8 mouse cellular contexts compared by ENCODE assay signal in the genomic region with DNA sequence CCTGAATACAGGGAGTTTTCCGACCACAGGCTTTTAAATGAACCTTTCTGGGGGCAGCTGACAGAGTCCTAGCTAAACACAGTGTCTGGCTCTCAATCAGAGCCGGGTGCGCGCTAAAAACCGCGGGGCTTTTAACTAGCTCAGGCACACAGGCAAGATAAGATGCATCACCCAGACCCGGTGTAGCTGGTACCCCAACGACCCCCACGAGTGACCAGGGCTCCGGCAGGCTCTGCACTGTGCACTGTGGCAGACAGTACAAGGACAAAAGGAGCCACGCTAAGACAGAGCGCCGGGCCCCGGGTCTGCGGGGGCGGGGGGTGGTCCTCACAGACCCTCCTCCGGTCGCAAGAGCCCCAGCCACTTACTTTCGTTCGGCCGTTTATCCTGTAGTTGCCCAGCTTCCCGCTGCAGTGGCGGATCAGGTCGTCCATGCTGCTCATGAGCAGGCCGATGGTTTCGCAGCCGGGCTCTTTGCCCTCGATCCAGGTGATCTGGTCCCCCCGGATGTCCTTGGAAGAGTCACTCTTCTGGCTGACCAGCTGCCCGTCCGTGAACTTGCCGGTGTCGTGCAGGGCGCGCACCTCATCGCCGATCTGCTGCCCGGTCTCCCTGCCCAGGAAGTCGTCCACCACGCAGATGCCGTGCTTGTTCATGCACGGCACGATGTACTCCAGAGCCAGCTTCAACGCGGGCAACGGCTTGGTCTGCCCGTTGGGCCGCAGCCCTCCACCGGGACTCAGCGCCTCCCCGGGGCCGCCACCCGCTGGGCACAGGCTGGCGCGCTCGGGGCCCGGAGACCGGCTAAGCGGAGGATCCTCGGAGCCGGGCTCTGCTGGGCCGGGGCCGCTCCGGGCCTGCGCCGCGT. TPM values are rescaled to one million over a fixed set of nuclear protein-coding genes. Genes with fewer than 3 reads are reported as not detected.
DNase-seq lines count a peak whose midpoint lies in the region; ATAC-seq and TF ChIP-seq lines count a peak whose summit lies in the region.

No protein-coding gene starts in this region.

- H3K9me3 ChIP-seq in liver, embryonic 14.5 days (ENCODE audit: control insufficient read depth, low read length): no peaks in the 10 kb centered on the region
- no peaks in the 10 kb centered on the region for H3K9me3 ChIP-seq in neural tube, embryonic 11.5 days (ENCODE audit: control insufficient read depth, low read length)

- H3K4me1 ChIP-seq in heart, adult 2 months (ENCODE audit: control insufficient read depth, insufficient read depth, low read length): peaks cover 24% of the 10 kb centered on the region
- peaks cover 0 to 16% of the 10 kb centered on the region in 2 experiments; a peak in 2 of 4 replicates for H3K4me1 ChIP-seq in liver, embryonic 14.5 days (replicated peaks; ENCODE audit: control insufficient read depth in 2 of 2, insufficient read depth in 2 of 2, low read length in 1 of 2)
- peaks cover 31% of the 10 kb centered on the region for H3K4me1 ChIP-seq in neural tube, embryonic 11.5 days (ENCODE audit: control insufficient read depth, insufficient read depth, low read length)

- peak overlapping the region; percentile 89 for H3K4me3 ChIP-seq in heart, adult 2 months
- peak overlapping the region; percentile 73 to 74 for H3K4me3 ChIP-seq in liver, embryonic 14.5 days (ENCODE audit: insufficient read depth in 1 of 2, low read depth in 2 of 2, low read length in 2 of 2)
- H3K4me3 ChIP-seq in neural tube, embryonic 11.5 days (ENCODE audit: low read depth, low read length): peak overlapping the region; percentile 71

- peak; percentile 13 to 58 for DNase-seq in urinary bladder, adult 18-20 months (ENCODE audit: low spot score in 2 of 2)
- no peak for DNase-seq in urinary bladder, postnatal 10 days (ENCODE audit: low spot score)
- peak; percentile 68 for DNase-seq in embryo, embryonic 10 days (ENCODE audit: low spot score)
- DNase-seq in heart, adult 2 months: peak; percentile 63 to 75
- DNase-seq in kidney, adult 18-20 months: peak; percentile 68
- DNase-seq in liver, embryonic 14.5 days (ENCODE audit: low read depth in 3 of 3, low spot score in 3 of 3): peak in 1 of 3 experiments; percentile 12
- peak; percentile 68 for DNase-seq in neural tube, embryonic 11.5 days (ENCODE audit: low spot score)
- peak; percentile 54 for DNase-seq in testis, postnatal 14 days (ENCODE audit: low spot score)

- 0 out of 2 replicates have a peak, but pooled peaks have one; percentile 22 for TF ChIP-seq EP300 in heart, adult 2 months (IDR thresholded peaks at IDR 0.05; ENCODE audit: insufficient read depth, low read depth, low read length)
- no peak for TF ChIP-seq EP300 in liver, embryonic 14.5 days (IDR thresholded peaks at IDR 0.05; ENCODE audit: low read depth)

- peaks cover 7% of the 10 kb centered on the region for H3K36me3 ChIP-seq in heart, adult 2 months (ENCODE audit: control insufficient read depth, insufficient read depth, low read length)
- H3K36me3 ChIP-seq in liver, embryonic 14.5 days (replicated peaks; ENCODE audit: control insufficient read depth, insufficient read depth, low read depth): no peaks in the 10 kb centered on the region
- no peaks in the 10 kb centered on the region for H3K36me3 ChIP-seq in neural tube, embryonic 11.5 days (ENCODE audit: control insufficient read depth, insufficient read depth, low read length)

- no peak for TF ChIP-seq POLR2A in heart, adult 2 months (IDR thresholded peaks at IDR 0.05; ENCODE audit: insufficient read depth, low read depth, low read length)

- peak overlapping the region; percentile 72 for H3K4me2 ChIP-seq in liver, embryonic 14.5 days (ENCODE audit: low read depth)
- peak overlapping the region; percentile 80 for H3K4me2 ChIP-seq in neural tube, embryonic 11.5 days (ENCODE audit: low read depth)

- H3K27ac ChIP-seq in heart, adult 2 months: peak overlapping the region; percentile 90
- H3K27ac ChIP-seq in liver, embryonic 14.5 days: no peak overlapping the region
- H3K27ac ChIP-seq in neural tube, embryonic 11.5 days (ENCODE audit: low read depth, low read length): peak overlapping the region; percentile 97

- H3K9ac ChIP-seq in heart, adult 2 months (ENCODE audit: low read depth, low read length): peak overlapping the region; percentile 100
- peak overlapping the region; percentile 77 for H3K9ac ChIP-seq in liver, embryonic 14.5 days (replicated peaks)
- peak overlapping the region; percentile 94 for H3K9ac ChIP-seq in neural tube, embryonic 11.5 days (ENCODE audit: low read length)

- peaks cover 16% of the 10 kb centered on the region for H3K79me2 ChIP-seq in heart, adult 2 months (replicated peaks; ENCODE audit: control insufficient read depth, insufficient read depth, low read length)

- H3K27me3 ChIP-seq in heart, adult 2 months (ENCODE audit: control insufficient read depth, insufficient read depth, low read length): no peaks in the 10 kb centered on the region
- peaks cover 8% of the 10 kb centered on the region for H3K27me3 ChIP-seq in liver, embryonic 14.5 days (ENCODE audit: control insufficient read depth, insufficient read depth, low read length)
- no peaks in the 10 kb centered on the region for H3K27me3 ChIP-seq in neural tube, embryonic 11.5 days (ENCODE audit: control insufficient read depth, insufficient read depth, low read length)

- under 1% methylated on average over 67 of the region's 67 CpGs for WGBS in heart, adult 2 months
- WGBS in liver, embryonic 14.5 days (ENCODE audit: insufficient replicate concordance): under 1% methylated on average over 67 of the region's 67 CpGs
- under 1% methylated on average over 67 of the region's 67 CpGs for WGBS in neural tube, embryonic 11.5 days

- TF ChIP-seq CTCF in heart, adult 2 months (IDR thresholded peaks at IDR 0.05): no peak
- TF ChIP-seq CTCF in liver, embryonic 14.5 days (IDR thresholded peaks at IDR 0.05; ENCODE audit: low read depth): no peak

- intact Hi-C loops in heart, adult 2 months (cut with DNase I): loop anchor here (2.0 to 5.0 kb wide), 2 partner anchors 36 to 51 kb away; a partner anchor contains a TSS

- ATAC-seq in liver, embryonic 14.5 days (ENCODE audit: insufficient read depth): peak; percentile 9
- peak; percentile 56 for ATAC-seq in neural tube, embryonic 11.5 days (ENCODE audit: insufficient read depth, low FRiP score, low TSS enrichment)

RNA-seq across cellular contexts. Expression of a gene that starts 1.0 kb away (rescaled TPM):
- total RNA-seq in heart, adult 2 months (2021): 100 to 1,000 TPM; 331 to 374 TPM
- polyA plus RNA-seq in heart, adult 2 months (2012; rRNA removed): 146 and 227 TPM in 2 replicates
- 4.2 and 5.5 TPM in 2 replicates for polyA plus RNA-seq in liver, embryonic 14.5 days (2012; rRNA removed)
- 3.3 and 3.9 TPM in 2 replicates for polyA plus RNA-seq in liver, embryonic 14.5 days (2014; fragmentation: Nextera tagmentation; extraction: Ambion mirVana)
- polyA plus RNA-seq in neural tube, embryonic 11.5 days (2014; fragmentation: Nextera tagmentation; extraction: Ambion mirVana): 19.5 and 20.9 TPM in 2 replicates

RNA-seq across cellular contexts. Expression of a gene that starts 50.4 kb away (rescaled TPM):
- 10 to 100 TPM; 10.3 TPM for total RNA-seq in heart, adult 2 months (2021)
- 8.3 and 13.7 TPM in 2 replicates for polyA plus RNA-seq in heart, adult 2 months (2012; rRNA removed)
- 4.8 and 7.0 TPM in 2 replicates for polyA plus RNA-seq in liver, embryonic 14.5 days (2012; rRNA removed)
- 4.9 and 5.0 TPM in 2 replicates for polyA plus RNA-seq in liver, embryonic 14.5 days (2014; fragmentation: Nextera tagmentation; extraction: Ambion mirVana)
- 12.2 and 14.5 TPM in 2 replicates for polyA plus RNA-seq in neural tube, embryonic 11.5 days (2014; fragmentation: Nextera tagmentation; extraction: Ambion mirVana)

RNA-seq across cellular contexts. Expression of a gene that starts 50.6 kb away (rescaled TPM):
- 10 to 100 TPM; 18.8 to 20.2 TPM for total RNA-seq in heart, adult 2 months (2021)
- 6.8 and 9.7 TPM in 2 replicates for polyA plus RNA-seq in heart, adult 2 months (2012; rRNA removed)
- 2.6 and 3.7 TPM in 2 replicates for polyA plus RNA-seq in liver, embryonic 14.5 days (2012; rRNA removed)
- 2.4 and 2.6 TPM in 2 replicates for polyA plus RNA-seq in liver, embryonic 14.5 days (2014; fragmentation: Nextera tagmentation; extraction: Ambion mirVana)
- 7.7 and 8.0 TPM in 2 replicates for polyA plus RNA-seq in neural tube, embryonic 11.5 days (2014; fragmentation: Nextera tagmentation; extraction: Ambion mirVana)
